Mouse (Mus musculus) intestine, embryonic 16.5 days (tissue): ENCODE results near the gene Cfap61. TPM values are rescaled to one million over a fixed set of nuclear protein-coding genes. Genes with fewer than 3 reads are reported as not detected.

Source experiments
- ATAC-seq: fragments of 200-750 bp; cut with Nextera tagmentation; 2 replicates; pipeline ENCODE4 v1.8.0; 2017; ENCODE audit warnings: moderate TSS enrichment, moderate library complexity
- H3K27ac ChIP-seq: fragments of 300-500 bp; sonication (generic); 2 replicates; pipeline ENCODE4 v1.5.1; 2014; ENCODE audit warnings: mild to moderate bottlenecking, low read length
- H3K27me3 ChIP-seq: fragments of 300-500 bp; sonication (generic); replicated peaks from 2 replicates; pipeline ENCODE4 v1.6.1; 2014; ENCODE audit warnings: low read length, control low read depth, mixed read lengths; ENCODE audit not compliant: control insufficient read depth, insufficient read depth
- H3K36me3 ChIP-seq: fragments of 300-500 bp; sonication (generic); 2 replicates; pipeline ENCODE4 v1.6.1; 2014; ENCODE audit warnings: low read length, control low read depth; ENCODE audit not compliant: control insufficient read depth, insufficient read depth
- H3K4me1 ChIP-seq: fragments of 300-500 bp; sonication (generic); 2 replicates; pipeline ENCODE4 v1.6.1; 2014; ENCODE audit warnings: low read length, control low read depth, mixed read lengths; ENCODE audit not compliant: control insufficient read depth, insufficient read depth
- H3K4me2 ChIP-seq: fragments of 300-500 bp; sonication (generic); 2 replicates; pipeline ENCODE4 v1.6.1; 2014; ENCODE audit warnings: low read depth, low read length, control low read depth
- H3K4me3 ChIP-seq: fragments of 300-500 bp; sonication (generic); 2 replicates; pipeline ENCODE4 v1.5.1; 2014; ENCODE audit warnings: mild to moderate bottlenecking, low read length
- H3K9ac ChIP-seq: fragments of 300-500 bp; sonication (generic); 2 replicates; pipeline ENCODE4 v1.6.1; 2014; ENCODE audit warnings: low read depth, low read length
- H3K9me3 ChIP-seq: fragments of 300-500 bp; sonication (generic); 2 replicates; pipeline ENCODE4 v1.6.1; 2016; ENCODE audit warnings: low read length, control low read depth; ENCODE audit not compliant: control insufficient read depth
- WGBS: fragments of 180-500 bp; shearing (Covaris S2); extraction: QIAGEN DNeasy Blood & Tissue Kit; methylation state at CpG from one replicate; pipeline ENCODE4 v1.1.7; 2014; 5-methylcytosine and 5-hydroxymethylcytosine counted together
- polyA plus RNA-seq: library from polyadenylated mRNA; unstranded; fragments of >200 nt; fragmentation: Nextera tagmentation; extraction: Ambion mirVana; gene quantifications from 2 replicates; pipeline ENCODE4 v1.2.1, GENCODE M21; 2015

Cfap61 gene
- polyA plus RNA-seq, 1 experiment from 2014 or later, result 0.51 TPM

- Histone ChIP-seq H3K36me3 (no peaks in the 10 kb centered on the region), H3K4me3 (no peak overlapping the region), H3K27ac (no peak overlapping the region), H3K9me3 (no peaks in the 10 kb centered on the region), H3K9ac (no peak overlapping the region), H3K4me1 (no peaks in the 10 kb centered on the region), H3K27me3 (no peaks in the 10 kb centered on the region), H3K4me2 (no peak overlapping the region)
- 63% methylated on average over 4 of the region's 4 CpGs for WGBS
- ATAC-seq, result no peak
Measured at GRCm38 (mm10) chr2:145996472-145996871, 61.9 kb downstream of the Cfap61 start.

DNA sequence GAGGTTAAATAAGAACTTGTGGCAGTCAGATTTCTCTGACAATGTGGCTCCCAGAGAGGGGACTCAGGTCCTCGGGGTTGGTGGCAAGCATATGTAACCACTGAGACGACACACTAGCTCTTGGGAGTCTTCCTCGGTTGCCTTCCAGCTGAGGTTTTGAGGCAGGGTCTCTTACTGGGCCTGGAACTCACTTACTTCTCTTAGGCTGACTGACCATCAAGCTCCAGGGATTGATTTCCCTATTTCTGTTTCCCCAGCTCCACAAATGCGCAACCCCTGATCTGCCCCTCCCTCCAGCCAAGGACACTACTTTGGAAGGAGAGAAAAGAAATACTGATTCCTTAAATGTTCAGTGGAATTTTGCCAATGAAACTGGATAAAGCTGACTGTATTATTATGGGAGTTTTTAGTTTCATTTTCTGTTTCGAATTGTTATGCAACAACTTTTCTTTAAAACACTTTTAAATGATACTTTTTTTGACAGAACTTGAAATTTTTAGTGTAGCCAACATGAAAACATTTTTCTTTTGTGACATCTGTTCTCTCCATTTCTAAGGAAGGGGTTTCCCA, 63.5 kb downstream of the Cfap61 start:
- Histone ChIP-seq H3K4me1 (no peaks in the 10 kb centered on the region), H3K9me3 (no peaks in the 10 kb centered on the region), H3K4me2 (no peak overlapping the region), H3K27ac (no peak overlapping the region), H3K27me3 (no peaks in the 10 kb centered on the region), H3K36me3 (no peaks in the 10 kb centered on the region), H3K9ac (no peak overlapping the region), H3K4me3 (no peak overlapping the region)
- ATAC-seq, result no peak
- WGBS, result 84% methylated on average over 5 of the region's 5 CpGs

GRCm38 (mm10) chr2:146008801-146009200, 74.2 kb downstream of the Cfap61 start:
- H3K27ac ChIP-seq, result no peak overlapping the region
- no peaks in the 10 kb centered on the region for H3K36me3 ChIP-seq
- no peaks in the 10 kb centered on the region for H3K9me3 ChIP-seq
- no peaks in the 10 kb centered on the region for H3K4me1 ChIP-seq
- no peak for ATAC-seq
- 80% methylated on average over 6 of the region's 6 CpGs for WGBS
- no peaks in the 10 kb centered on the region for H3K27me3 ChIP-seq
- no peak overlapping the region for H3K4me2 ChIP-seq
- no peak overlapping the region for H3K4me3 ChIP-seq
- no peak overlapping the region for H3K9ac ChIP-seq

GRCm38 (mm10) chr2:146009596-146010349, 75.2 kb downstream of the Cfap61 start:
- Histone ChIP-seq H3K4me2 (no peak overlapping the region), H3K9ac (no peak overlapping the region), H3K4me3 (no peak overlapping the region), H3K36me3 (no peaks in the 10 kb centered on the region), H3K9me3 (no peaks in the 10 kb centered on the region), H3K27ac (no peak overlapping the region), H3K27me3 (no peaks in the 10 kb centered on the region), H3K4me1 (no peaks in the 10 kb centered on the region)
- 72% methylated on average over 2 of the region's 2 CpGs for WGBS
- ATAC-seq, result no peak

- H3K4me2 ChIP-seq, result no peak overlapping the region
- H3K9ac ChIP-seq, result no peak overlapping the region
- H3K27ac ChIP-seq, result no peak overlapping the region
- no peaks in the 10 kb centered on the region for H3K36me3 ChIP-seq
- H3K4me1 ChIP-seq, result no peaks in the 10 kb centered on the region
- WGBS, result 39% methylated on average over 2 of the region's 2 CpGs
- no peak for ATAC-seq
- H3K27me3 ChIP-seq, result no peaks in the 10 kb centered on the region
- H3K4me3 ChIP-seq, result no peak overlapping the region
- no peaks in the 10 kb centered on the region for H3K9me3 ChIP-seq
Measured at GRCm38 (mm10) chr2:146010816-146011215, 76.2 kb downstream of the Cfap61 start.

DNA sequence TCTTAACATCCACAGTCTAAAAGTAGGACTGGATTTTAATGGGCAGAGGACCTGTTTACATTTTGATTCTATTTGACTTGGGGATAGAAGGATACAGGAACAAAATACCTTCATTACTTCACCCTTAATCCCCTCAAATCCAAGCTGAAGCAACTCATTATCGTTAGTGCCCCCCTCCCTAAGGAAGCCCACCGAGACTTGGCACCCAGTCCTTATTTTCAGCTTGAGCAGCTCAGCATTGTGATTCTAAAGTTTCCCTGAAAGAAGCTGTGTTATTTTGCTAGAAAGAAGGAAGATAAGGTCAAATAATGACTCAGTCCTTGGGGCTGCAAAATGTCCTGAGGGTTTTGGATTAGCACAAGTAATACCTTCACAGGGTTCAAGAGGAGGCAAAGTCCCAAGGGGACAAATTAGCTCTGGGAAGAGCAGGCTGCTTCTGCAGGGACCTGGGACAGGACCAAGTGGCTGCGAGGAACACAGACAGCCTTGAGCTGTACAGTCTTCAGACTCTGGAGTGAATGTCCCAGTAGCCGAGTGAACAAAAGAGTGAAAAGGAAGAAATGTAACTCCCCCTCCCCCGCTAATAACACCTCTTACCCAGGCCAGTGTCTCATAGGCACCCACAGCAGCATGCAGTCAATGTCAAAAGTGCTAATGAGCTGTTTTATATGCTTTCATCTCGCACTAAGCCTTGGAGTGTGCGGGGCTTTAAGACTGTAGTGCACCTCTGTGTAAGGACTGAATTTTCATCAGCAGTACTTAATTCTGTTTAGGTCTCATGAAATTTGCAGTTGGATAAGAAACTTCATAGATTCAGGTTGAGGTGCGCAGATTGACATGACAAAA, 81.0 kb downstream of the Cfap61 start:
- no peak overlapping the region for H3K9ac ChIP-seq
- H3K4me1 ChIP-seq, result no peaks in the 10 kb centered on the region
- 67% methylated on average over 8 of the region's 8 CpGs for WGBS
- H3K36me3 ChIP-seq, result no peaks in the 10 kb centered on the region
- H3K4me3 ChIP-seq, result no peak overlapping the region
- H3K4me2 ChIP-seq, result no peak overlapping the region
- no peak for ATAC-seq
- H3K27me3 ChIP-seq, result no peaks in the 10 kb centered on the region
- H3K9me3 ChIP-seq, result no peaks in the 10 kb centered on the region
- H3K27ac ChIP-seq, result no peak overlapping the region

DNA sequence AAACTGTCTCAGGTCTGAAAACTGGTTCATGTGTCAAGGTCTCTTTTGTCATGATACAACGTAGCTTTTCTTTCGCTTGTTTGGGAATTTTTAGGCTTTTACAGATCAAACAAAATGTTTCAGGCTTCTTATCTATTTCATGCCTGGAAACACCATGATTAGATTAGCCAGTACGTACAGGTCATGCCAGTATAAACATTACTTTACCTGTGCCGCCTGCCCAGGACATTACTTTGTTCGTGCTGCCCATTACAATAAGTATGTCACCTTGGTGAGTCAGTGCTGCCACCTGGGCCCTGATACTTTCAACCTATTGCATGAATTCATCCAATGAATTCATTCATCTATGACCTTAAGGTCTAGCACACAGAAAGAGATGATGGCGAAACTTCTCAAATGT, 88.3 kb downstream of the Cfap61 start:
- ATAC-seq, result no peak
- WGBS, result 71% methylated on average over 6 of the region's 6 CpGs

DNA sequence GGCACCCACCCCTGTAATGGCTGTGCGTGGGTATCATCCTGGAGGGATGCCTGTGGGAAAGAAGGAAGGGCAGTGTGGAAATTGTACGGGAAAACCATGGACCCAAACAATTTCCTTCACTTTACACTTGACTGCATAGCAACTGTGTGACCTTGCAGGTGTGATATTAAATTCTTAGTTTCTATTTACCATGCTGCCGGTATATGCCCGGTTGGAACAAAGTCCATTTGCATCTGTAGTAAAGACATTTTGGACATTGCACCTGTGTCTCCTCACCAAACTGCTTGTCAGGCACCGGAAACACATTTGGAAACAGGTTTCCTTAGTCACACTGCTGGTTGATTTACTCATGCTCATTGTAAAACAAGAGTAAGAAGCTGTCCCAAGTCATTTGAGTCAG, 109.1 kb downstream of the Cfap61 start:
- ATAC-seq, result peak; percentile 69

More for the DNA sequence above, 88.3 kb downstream of the Cfap61 start:
- H3K9ac ChIP-seq, result no peak overlapping the region
- no peaks in the 10 kb centered on the region for H3K36me3 ChIP-seq
- no peaks in the 10 kb centered on the region for H3K9me3 ChIP-seq
- H3K4me3 ChIP-seq, result no peak overlapping the region
- H3K27me3 ChIP-seq, result no peaks in the 10 kb centered on the region
- H3K27ac ChIP-seq, result no peak overlapping the region
- H3K4me2 ChIP-seq, result no peak overlapping the region
- H3K4me1 ChIP-seq, result no peaks in the 10 kb centered on the region

More for the DNA sequence above, 109.1 kb downstream of the Cfap61 start:
- Histone ChIP-seq H3K4me3 (no peak overlapping the region), H3K4me2 (no peak overlapping the region), H3K9ac (no peak overlapping the region), H3K36me3 (no peaks in the 10 kb centered on the region), H3K27ac (no peak overlapping the region), H3K9me3 (no peaks in the 10 kb centered on the region), H3K4me1 (0 out of 2 replicates have a peak, but pooled peaks cover 3% of the 10 kb centered on the region), H3K27me3 (no peaks in the 10 kb centered on the region)
- WGBS, result 75% methylated on average over 5 of the region's 5 CpGs
